Mouse (Mus musculus) kidney, adult 2 months (tissue): ENCODE measurements around the gene Erich3.

Source experiments
- CTCF ChIP-seq: fragments of 200-500 bp; conservative IDR thresholded peaks from 2 replicates; pipeline ENCODE4 v1.5.1; 2011; ENCODE audit warnings: low read depth, mild to moderate bottlenecking, control low read depth, low read length, moderate library complexity, mixed read lengths; ENCODE audit not compliant: insufficient read depth, insufficient read length
- POLR2A ChIP-seq: fragments of 200-500 bp; IDR thresholded peaks from one replicate; pipeline ENCODE4 v1.6.1; 2011; ENCODE audit warnings: low read depth, low read length, control low read depth

- TF ChIP-seq CTCF = no peak
- TF ChIP-seq POLR2A = no peak
Observed at GRCm38 (mm10) chr3:154811281-154811680, 147.6 kb downstream of the Erich3 start.
